Mouse (Mus musculus) lung, postnatal 14 days (tissue): Measurements from ENCODE around the gene Tacr2.

Experiments used
- DNase-seq: peaks from one replicate; pipeline ENCODE4 v3.0.0; 2021

Gene Tacr2

GRCm38 (mm10) chr10:62242358-62242757, 9.9 kb upstream of the Tacr2 start:
- DNase-seq, result peak; percentile 71

- peak; percentile 73 for DNase-seq
Observed at GRCm38 (mm10) chr10:62242896-62243295, 9.3 kb upstream of the Tacr2 start.

- no peak for DNase-seq
Observed at GRCm38 (mm10) chr10:62244067-62244466, 8.2 kb upstream of the Tacr2 start.

- DNase-seq, result peak; percentile 10
Observed at GRCm38 (mm10) chr10:62247156-62247555, 5.1 kb upstream of the Tacr2 start.

DNA sequence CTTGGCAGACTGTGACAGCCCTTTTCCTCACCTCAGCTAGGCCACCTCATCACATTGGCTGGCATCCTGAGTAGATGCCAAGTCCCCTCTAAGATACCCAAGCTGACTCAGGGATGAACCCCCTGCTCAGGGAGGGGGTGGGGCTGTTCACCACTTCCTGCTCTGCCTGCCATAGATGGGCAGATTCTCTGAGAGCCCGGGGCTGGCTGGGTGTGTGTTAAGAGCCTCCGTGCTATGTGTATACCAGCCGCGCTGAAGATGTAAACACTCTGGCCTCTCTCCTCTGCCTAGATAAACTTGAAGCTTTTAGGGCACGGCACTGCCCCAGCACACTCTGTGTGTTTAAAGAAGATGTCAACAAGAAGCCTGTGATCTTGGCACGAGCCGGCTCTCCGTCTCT, 4.4 kb upstream of the Tacr2 start:
- peak; percentile 67 for DNase-seq

DNA sequence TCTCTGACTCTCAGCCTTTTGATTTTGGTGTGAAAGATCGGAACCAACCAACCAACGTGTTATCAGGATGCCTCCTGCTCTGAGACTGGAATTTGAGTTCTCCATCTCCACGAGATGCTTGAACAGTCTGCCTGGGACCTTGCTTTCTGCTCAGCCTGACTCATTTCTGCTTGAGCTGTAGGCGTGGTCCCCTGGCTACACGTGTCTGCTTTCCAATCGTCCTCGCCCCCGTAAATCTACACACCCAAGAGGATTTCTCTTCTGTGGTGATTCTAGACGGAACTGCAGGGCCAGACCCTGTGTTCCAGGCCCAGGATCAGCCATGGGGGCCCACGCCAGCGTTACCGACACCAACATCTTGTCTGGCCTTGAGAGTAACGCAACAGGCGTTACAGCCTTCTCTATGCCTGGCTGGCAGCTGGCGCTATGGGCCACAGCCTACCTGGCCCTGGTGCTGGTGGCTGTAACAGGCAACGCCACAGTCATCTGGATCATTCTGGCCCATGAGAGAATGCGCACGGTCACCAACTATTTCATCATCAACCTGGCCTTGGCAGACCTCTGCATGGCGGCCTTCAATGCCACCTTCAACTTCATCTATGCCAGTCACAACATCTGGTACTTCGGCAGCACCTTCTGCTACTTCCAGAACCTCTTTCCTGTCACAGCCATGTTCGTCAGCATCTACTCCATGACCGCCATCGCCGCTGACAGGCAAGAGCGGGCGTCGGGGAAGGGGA, 428 bp downstream of the Tacr2 start:
- no peak for DNase-seq

DNA sequence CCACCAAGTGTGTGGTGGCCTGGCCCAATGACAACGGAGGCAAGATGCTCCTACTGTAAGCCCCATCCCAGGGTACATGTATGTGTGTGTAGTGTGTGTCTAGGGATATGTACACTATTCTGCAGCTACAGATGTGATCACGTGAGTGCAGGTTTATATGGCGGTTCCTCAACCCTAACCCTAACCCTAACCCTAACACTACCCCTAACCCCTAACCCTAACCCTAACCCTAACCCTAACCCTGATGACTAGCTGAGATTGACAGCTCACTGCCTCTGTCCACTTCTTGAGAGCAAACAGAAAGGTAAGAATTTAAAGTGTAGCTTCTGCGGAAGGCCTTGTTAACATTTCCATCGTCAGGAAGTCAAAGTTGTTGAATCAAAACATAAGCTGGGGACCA, 6.1 kb downstream of the Tacr2 start:
- no peak for DNase-seq

DNA sequence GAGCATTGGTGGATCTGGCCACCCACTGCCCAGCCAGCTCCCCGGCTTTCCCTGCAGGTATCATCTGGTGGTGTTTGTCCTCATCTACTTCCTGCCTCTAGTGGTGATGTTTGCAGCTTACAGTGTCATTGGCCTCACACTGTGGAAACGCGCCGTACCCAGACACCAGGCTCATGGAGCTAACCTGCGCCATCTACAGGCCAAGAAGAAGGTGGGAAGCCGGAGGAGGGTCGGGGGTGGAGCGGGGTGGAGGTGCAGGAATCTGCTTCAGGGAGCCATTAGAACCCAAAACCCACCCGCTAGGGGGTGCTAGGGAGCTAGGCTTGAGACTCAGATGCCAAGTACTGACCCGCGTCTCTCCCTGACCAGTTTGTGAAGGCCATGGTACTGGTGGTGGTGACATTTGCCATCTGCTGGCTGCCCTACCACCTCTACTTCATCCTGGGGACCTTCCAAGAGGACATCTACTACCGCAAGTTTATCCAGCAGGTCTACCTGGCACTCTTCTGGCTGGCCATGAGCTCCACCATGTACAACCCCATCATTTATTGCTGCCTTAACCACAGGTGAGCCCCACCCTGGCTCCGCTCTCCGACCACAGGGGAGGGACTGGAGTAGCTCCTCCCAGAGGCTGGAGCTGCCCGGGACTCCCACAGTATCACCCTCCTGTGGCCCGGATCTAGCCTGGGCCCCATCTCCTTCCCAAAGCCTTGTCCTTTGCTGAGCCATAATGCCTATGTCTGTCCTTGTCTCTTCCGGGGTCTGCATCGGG, 9.1 kb downstream of the Tacr2 start:
- DNase-seq, result peak; percentile 71

DNA sequence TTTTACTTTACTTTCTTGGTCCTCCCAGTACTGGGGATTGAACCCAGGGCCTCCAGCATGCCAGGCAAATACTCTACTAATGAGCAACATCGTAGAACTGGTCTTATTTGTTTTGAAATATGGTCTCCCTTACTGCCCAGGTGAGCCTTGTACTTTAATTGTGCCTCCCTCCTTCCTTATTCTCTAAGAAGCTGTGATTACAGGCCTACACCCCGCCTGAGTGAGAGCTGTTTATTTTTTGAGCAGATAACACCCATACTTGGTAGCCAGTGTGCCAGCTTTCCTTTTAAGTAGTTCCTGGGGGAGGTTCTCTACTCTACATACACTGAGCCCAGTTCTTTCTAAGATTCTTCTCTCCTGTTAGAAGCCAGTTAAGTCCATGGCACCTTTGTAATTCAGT, 12.1 kb downstream of the Tacr2 start:
- DNase-seq, result no peak

- DNase-seq, result no peak
Observed at GRCm38 (mm10) chr10:62269278-62269677, 17.0 kb downstream of the Tacr2 start.

DNA sequence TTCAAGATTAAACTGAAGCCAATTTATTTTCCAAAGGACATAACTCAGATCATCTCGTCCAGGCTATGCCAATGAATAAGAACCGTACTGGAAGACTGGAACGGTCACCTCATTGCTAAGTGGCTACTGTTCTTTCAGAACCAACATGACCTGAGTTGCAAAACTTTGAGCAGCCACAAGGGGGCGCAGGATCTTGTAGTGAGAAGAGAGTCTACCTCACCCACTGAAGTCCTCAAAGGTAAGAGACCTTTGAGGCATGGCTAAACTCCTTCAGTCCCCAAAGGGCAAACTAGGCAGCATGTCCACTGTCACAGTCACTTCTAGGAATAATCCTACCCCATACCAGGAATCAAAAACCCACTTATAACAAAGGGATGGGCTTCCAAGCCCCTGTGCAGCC, 23.0 kb downstream of the Tacr2 start:
- DNase-seq, result peak; percentile 94

- DNase-seq, result no peak
Observed at GRCm38 (mm10) chr10:62277499-62278293, 25.5 kb downstream of the Tacr2 start.

GRCm38 (mm10) chr10:62279066-62279465, 26.8 kb downstream of the Tacr2 start:
- DNase-seq, result no peak

- DNase-seq, result no peak
Observed at GRCm38 (mm10) chr10:62279671-62280070, 27.4 kb downstream of the Tacr2 start.

- DNase-seq, result no peak
Observed at GRCm38 (mm10) chr10:62282782-62283181, 30.5 kb downstream of the Tacr2 start.

DNA sequence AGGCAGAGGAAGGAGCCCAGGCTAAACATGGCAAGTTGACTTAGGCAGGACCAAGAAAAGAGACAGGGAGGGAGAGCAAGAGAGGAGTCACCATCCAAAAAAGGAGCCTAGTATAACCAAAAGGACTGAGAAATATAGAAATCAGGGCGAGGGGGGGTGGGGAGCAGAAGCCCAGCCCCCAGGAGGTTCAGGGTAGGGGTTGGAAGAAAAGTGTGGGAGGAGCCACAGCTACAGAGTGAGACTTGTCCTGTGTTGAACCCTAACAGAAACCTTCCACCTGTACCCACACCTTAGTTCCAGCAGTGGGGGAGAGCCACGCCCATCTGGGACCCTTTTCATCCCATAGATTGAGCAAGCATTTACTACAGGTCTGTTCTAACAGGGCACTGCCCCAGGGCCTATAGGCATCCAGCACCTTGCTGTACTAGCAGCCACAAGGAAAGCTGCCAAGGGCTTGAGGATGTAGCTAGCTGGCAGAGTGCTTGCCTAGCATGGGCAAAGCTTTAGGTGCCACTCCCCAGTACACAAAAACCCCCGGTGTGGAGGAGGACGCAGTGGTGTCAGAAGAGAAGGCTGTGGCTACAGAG, 31.1 kb downstream of the Tacr2 start:
- no peak for DNase-seq

DNA sequence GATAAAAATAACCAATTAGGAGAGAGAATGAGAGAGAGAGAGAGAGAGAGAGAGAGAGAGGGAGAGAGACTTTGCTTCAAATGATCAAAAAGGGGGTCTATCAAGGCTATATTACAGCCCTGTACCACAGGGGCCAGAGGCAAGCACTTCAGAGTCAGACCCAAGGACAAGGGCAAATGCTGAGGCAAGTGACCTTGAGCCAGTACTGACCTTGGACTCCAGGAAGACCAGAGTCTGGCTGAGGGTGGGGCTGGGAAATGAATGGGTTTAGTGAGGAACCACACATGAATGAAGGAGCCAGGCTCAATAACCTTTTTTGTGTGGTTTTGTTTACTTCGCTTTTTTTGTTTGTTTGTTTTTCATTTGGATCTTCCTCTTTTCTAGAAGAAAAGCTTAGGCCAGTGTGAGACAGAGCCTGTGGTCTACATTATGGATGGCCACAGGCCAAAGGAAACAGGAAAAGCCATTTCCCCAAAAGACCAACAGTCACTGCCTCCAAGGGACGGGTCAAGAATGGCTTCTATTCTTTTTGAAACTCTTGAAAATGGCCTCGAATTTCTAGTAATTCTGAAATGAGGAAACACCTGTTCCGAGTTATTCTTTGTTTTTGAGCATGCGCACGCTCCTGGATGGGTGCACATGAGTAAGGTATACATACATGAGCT, 35.4 kb downstream of the Tacr2 start:
- DNase-seq, result no peak

DNA sequence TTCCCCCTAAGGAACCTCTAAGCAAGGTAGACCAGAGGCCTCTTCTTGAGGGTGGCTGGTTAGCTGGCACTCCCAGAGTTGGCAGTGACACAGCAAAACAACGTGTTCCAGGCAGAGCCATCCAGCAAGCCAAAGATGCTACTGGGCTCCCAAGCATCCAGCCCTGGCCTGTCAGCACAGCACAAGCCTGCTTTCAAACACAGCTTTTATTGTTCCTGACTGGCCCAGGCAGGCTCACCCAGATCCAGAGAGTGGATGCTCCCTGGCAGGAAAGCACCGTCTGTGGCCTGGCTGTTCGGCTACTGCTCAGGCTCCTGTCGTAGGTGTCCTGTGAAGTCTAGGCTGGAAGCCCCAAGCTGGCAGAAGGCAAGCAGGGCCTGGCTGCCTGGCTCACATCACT, 41.9 kb downstream of the Tacr2 start:
- DNase-seq, result no peak

DNA sequence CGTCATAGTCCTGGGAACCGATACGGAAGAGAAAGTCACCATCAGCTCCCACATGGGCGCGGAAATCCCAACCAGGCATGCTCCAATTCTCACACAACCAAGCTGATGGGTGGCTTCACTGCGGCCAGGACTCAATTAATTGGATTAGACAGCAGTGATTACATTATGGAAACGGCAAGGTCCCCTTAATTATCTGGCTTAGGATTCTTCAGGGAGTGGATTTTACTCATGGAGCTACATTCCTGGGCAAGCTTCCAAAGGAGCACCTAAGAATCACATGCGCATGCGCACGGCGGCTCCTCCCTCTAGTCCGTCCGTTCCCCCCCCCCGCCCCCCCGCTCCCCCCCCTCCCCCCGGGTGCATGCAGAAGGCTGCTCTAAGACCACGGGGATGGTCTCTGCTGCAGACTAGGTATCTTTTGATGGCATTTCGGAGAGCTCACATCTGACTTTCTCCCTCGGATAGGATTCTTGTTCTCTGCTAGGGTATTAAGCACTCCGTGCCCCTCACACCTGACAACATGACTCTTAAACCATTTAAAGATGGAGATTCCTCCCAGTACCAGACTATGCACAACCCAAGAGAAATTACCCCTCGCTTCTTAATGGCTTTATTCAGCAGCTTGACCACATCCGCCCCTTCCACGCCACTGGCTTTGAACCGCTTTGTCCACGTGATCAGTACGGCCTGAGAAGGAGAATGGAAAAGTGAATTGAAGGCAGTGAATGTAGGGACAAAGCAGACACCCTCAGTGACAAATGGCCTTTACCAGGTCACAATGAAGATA, 44.0 kb downstream of the Tacr2 start:
- no peak for DNase-seq

GRCm38 (mm10) chr10:62300006-62300827, 48.0 kb downstream of the Tacr2 start:
- DNase-seq, result peak; percentile 33

GRCm38 (mm10) chr10:62305090-62305489, 52.9 kb downstream of the Tacr2 start:
- no peak for DNase-seq
